In the genomic region with DNA sequence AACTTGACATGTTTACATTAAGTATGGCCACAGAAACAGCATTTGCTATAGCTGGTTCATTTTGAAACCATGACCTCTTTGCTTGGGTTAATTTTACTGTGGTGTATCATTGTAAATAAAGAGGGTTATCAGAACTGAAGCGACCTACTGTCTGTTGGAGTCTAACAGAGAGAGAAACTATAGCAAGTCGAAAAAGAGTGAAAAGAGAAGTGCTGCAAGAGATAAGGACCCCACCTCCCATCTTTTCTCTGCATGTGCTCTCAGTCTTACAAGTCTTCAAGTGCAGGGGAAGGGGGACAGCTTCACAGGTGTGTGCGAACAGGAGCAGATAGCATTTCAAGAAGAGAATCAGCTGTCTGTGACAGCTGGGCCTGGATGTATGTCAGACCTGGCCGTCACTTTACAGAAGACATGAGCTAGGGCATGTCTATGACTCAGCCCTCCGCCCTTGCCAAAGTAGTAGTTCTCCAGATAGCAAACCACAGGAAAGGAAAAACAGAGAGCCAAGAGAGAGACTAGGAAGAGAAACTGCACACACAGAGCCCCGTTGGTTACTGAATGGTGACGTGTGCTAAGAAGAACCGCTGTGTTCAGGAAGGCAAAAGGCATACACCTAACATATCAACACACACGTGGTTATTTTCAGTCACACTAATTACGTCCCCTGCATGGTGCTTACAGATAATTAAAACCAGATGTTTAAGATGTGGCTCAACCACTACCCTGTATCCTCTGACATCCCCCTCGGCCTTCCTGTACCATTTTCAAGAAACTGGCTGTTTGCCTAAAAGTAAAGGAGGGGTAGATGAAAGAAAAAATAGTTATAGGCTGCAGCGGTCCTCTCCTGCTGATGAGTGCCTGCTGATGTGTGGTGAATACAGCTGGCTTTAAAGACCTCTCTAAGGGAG, we compare ENCODE assay signal across 7 mouse cellular contexts.
DNase-seq lines count a peak whose midpoint lies in the region; ATAC-seq and TF ChIP-seq lines count a peak whose summit lies in the region.

No protein-coding gene starts in this region.

- H3K9ac ChIP-seq in CH12.LX (ENCODE audit: insufficient read depth, low read depth): no peak overlapping the region
- no peak overlapping the region for H3K9ac ChIP-seq in embryonic facial prominence, embryonic 15.5 days
- no peak overlapping the region for H3K9ac ChIP-seq in intestine, embryonic 16.5 days (ENCODE audit: low read depth, low read length)
- no peak overlapping the region for H3K9ac ChIP-seq in neural tube, embryonic 11.5 days (ENCODE audit: low read length)

- H3K36me3 ChIP-seq in CH12.LX (replicated peaks in 1 of 2; ENCODE audit: control insufficient read depth in 1 of 2, insufficient read depth in 1 of 2, low read length in 1 of 2): no peaks in the 10 kb centered on the region
- no peaks in the 10 kb centered on the region for H3K36me3 ChIP-seq in embryonic facial prominence, embryonic 15.5 days
- no peaks in the 10 kb centered on the region for H3K36me3 ChIP-seq in intestine, embryonic 16.5 days (ENCODE audit: control insufficient read depth, insufficient read depth, low read length)
- no peaks in the 10 kb centered on the region for H3K36me3 ChIP-seq in neural tube, embryonic 11.5 days (ENCODE audit: control insufficient read depth, insufficient read depth, low read length)

- no peak for TF ChIP-seq POLR2A in CH12.LX (IDR thresholded peaks at IDR 0.05; ENCODE audit: low read depth, low read length)

- TF ChIP-seq EP300 in CH12.LX (IDR thresholded peaks at IDR 0.05; ENCODE audit: low read length): no peak

- H3K4me3 ChIP-seq in CH12.LX (replicated peaks in 1 of 3; ENCODE audit: low read depth in 2 of 3, low read length in 2 of 3, poor library complexity in 1 of 3): no peak overlapping the region
- H3K4me3 ChIP-seq in embryonic facial prominence, embryonic 15.5 days (replicated peaks): no peak overlapping the region
- H3K4me3 ChIP-seq in intestine, embryonic 16.5 days (ENCODE audit: low read length): no peak overlapping the region
- H3K4me3 ChIP-seq in neural tube, embryonic 11.5 days (ENCODE audit: low read depth, low read length): no peak overlapping the region

- WGBS in embryonic facial prominence, embryonic 15.5 days: 18% methylated on average over 12 of the region's 12 CpGs
- WGBS in intestine, embryonic 16.5 days: 55% methylated on average over 12 of the region's 12 CpGs
- WGBS in neural tube, embryonic 11.5 days: 61% methylated on average over 12 of the region's 12 CpGs

- TF ChIP-seq CTCF in CH12.LX (conservative IDR thresholded peaks at IDR 0.05 in 1 of 2, IDR thresholded peaks at IDR 0.05 in 1 of 2; ENCODE audit: low read depth in 2 of 2, low read length in 2 of 2): no peak

- H3K4me1 ChIP-seq in CH12.LX (ENCODE audit: control insufficient read depth in 1 of 2, insufficient read depth in 2 of 2): peaks cover 3 to 8% of the 10 kb centered on the region in 2 experiments; a peak in 3 of 4 replicates
- H3K4me1 ChIP-seq in embryonic facial prominence, embryonic 15.5 days: peaks cover 20% of the 10 kb centered on the region
- no peaks in the 10 kb centered on the region for H3K4me1 ChIP-seq in intestine, embryonic 16.5 days (ENCODE audit: control insufficient read depth, insufficient read depth, low read length)
- 0 out of 2 replicates have a peak, but pooled peaks cover under 1% of the 10 kb centered on the region for H3K4me1 ChIP-seq in neural tube, embryonic 11.5 days (ENCODE audit: control insufficient read depth, insufficient read depth, low read length)

- DNase-seq in 3T3-L1 (ENCODE audit: low read depth, low spot score) (peak; percentile 98), CH12.LX (ENCODE audit: extremely low read depth) (peak; percentile 41)
- DNase-seq in neural tube, embryonic 11.5 days (ENCODE audit: low spot score): peak; percentile 17
- no peak for DNase-seq in cerebellum, postnatal 10 days
- DNase-seq in urinary bladder, postnatal 10 days (ENCODE audit: low spot score): no peak

- H3K79me2 ChIP-seq in CH12.LX (replicated peaks; ENCODE audit: control insufficient read depth, extremely low read depth, insufficient read depth, poor library complexity, severe bottlenecking): no peaks in the 10 kb centered on the region

- H3K27ac ChIP-seq in CH12.LX (ENCODE audit: insufficient read depth, low read depth): no peak overlapping the region
- H3K27ac ChIP-seq in embryonic facial prominence, embryonic 15.5 days (replicated peaks): peak overlapping the region; percentile 76
- H3K27ac ChIP-seq in intestine, embryonic 16.5 days (ENCODE audit: low read length): 0 out of 2 replicates have a peak overlapping the region, but pooled peaks have one; percentile 30
- no peak overlapping the region for H3K27ac ChIP-seq in neural tube, embryonic 11.5 days (ENCODE audit: low read depth, low read length)

- ATAC-seq in embryonic facial prominence, embryonic 15.5 days (ENCODE audit: insufficient number of reproducible peaks, low FRiP score, low TSS enrichment, low read depth): peak; percentile 93
- ATAC-seq in intestine, embryonic 16.5 days: peak; percentile 31; the same call in 1 of the 2 replicates
- ATAC-seq in neural tube, embryonic 11.5 days (ENCODE audit: insufficient read depth, low FRiP score, low TSS enrichment): no peak

- in situ Hi-C loops in CH12.LX (cut with MboI; ENCODE audit: low pct_ligation_motif_present, low pct_unique_long_range_greater_than_20kb, low sequenced_read_pairs): no loop called here

- dilution Hi-C loops in CH12.LX (cut with MboI; ENCODE audit: extremely low pct_ligation_motif_present, extremely low pct_unique_long_range_greater_than_20kb, low sequenced_read_pairs): no loop called here

- 0 out of 2 replicates have a peak overlapping the region, but pooled peaks have one; percentile 8 for H3K4me2 ChIP-seq in CH12.LX (ENCODE audit: insufficient read depth, low read depth, poor library complexity, severe bottlenecking)
- H3K4me2 ChIP-seq in embryonic facial prominence, embryonic 15.5 days (replicated peaks): peak overlapping the region; percentile 27; the same call in 1 of the 2 replicates
- no peak overlapping the region for H3K4me2 ChIP-seq in intestine, embryonic 16.5 days (ENCODE audit: low read depth, low read length)
- H3K4me2 ChIP-seq in neural tube, embryonic 11.5 days (ENCODE audit: low read depth): no peak overlapping the region

- no peaks in the 10 kb centered on the region for H3K27me3 ChIP-seq in CH12.LX (replicated peaks)
- no peaks in the 10 kb centered on the region for H3K27me3 ChIP-seq in embryonic facial prominence, embryonic 15.5 days
- no peaks in the 10 kb centered on the region for H3K27me3 ChIP-seq in intestine, embryonic 16.5 days (replicated peaks; ENCODE audit: control insufficient read depth, insufficient read depth, low read length)
- H3K27me3 ChIP-seq in neural tube, embryonic 11.5 days (ENCODE audit: control insufficient read depth, insufficient read depth, low read length): no peaks in the 10 kb centered on the region

- no peak for TF ChIP-seq RAD21 in CH12.LX (IDR thresholded peaks at IDR 0.05; ENCODE audit: low read depth, low read length)

- no peaks in the 10 kb centered on the region for H3K9me3 ChIP-seq in CH12.LX (replicated peaks; ENCODE audit: low read length)
- H3K9me3 ChIP-seq in embryonic facial prominence, embryonic 15.5 days (replicated peaks): no peaks in the 10 kb centered on the region
- H3K9me3 ChIP-seq in intestine, embryonic 16.5 days (ENCODE audit: control insufficient read depth, low read length): no peaks in the 10 kb centered on the region
- no peaks in the 10 kb centered on the region for H3K9me3 ChIP-seq in neural tube, embryonic 11.5 days (ENCODE audit: control insufficient read depth, low read length)

TF ChIP-seq in CH12.LX, 34 proteins besides CTCF, POLR2A, EP300 and RAD21:
- TF ChIP-seq SIN3A (IDR thresholded peaks at IDR 0.05; ENCODE audit: low read length) (0 out of 2 replicates have a peak, but pooled peaks have one; percentile 4), ZNF384 (IDR thresholded peaks at IDR 0.05; ENCODE audit: low read depth, low read length) (no peak), ETS1 (conservative IDR thresholded peaks at IDR 0.05; ENCODE audit: low read depth, low read length) (peak; percentile 39; the same call in 1 of the 2 replicates), JUN (IDR thresholded peaks at IDR 0.05; ENCODE audit: insufficient read depth, low read depth, low read length) (no peak)
TF ChIP-seq in CH12.LX: peak in this region for 2.

Comparison
In these comparisons a context has a peak if more than half of its experiments do, and no peak if none do; other contexts are left out.
1. DNase-seq: peak in 3T3-L1 (single experiment), CH12.LX (single experiment) and neural tube, embryonic 11.5 days (single experiment); none in cerebellum, postnatal 10 days (0 of 2) and urinary bladder, postnatal 10 days (single experiment).
2. H3K27ac ChIP-seq: peak in embryonic facial prominence, embryonic 15.5 days (single experiment) and intestine, embryonic 16.5 days (single experiment); none in CH12.LX (single experiment) and neural tube, embryonic 11.5 days (single experiment).
3. H3K4me2 ChIP-seq: peak in CH12.LX (single experiment) and embryonic facial prominence, embryonic 15.5 days (single experiment); none in intestine, embryonic 16.5 days (single experiment) and neural tube, embryonic 11.5 days (single experiment).